Mouse (Mus musculus) olfactory bulb, adult 2 months (tissue): Measurements from ENCODE around the gene Exph5.

Experiments
- CTCF ChIP-seq: fragments of 200-500 bp; IDR thresholded peaks from 2 replicates; pipeline ENCODE4 v1.5.1; 2012; ENCODE audit warnings: low read depth, mild to moderate bottlenecking, low read length, moderate library complexity; ENCODE audit not compliant: insufficient read depth
- POLR2A ChIP-seq: fragments of 200-500 bp; IDR thresholded peaks from 2 replicates; pipeline ENCODE4 v1.6.1; 2012; ENCODE audit warnings: mild to moderate bottlenecking, low read depth, low read length, moderate library complexity; ENCODE audit not compliant: insufficient read depth

DNA sequence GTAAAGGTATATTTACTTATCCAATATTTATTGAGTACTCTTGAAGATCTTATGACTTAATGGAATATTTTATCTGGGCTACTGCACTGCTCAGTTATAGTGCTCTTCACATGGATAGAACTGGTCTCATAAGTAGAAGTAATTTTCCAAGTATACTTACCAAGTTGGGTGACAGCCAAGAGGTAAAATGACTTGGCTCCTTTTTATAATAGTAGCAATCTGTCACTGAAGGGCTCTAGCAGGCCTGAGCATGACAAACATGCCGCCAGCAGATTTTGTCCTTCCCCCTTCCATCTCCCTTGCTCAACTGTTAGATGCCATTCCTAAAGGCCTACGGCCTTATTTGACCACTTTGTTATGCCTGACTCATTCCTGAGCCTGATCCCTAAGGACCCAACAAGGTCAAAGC lies 107.5 kb downstream of the Exph5 start:
- no peak for TF ChIP-seq CTCF
- no peak for TF ChIP-seq POLR2A
